Mouse (Mus musculus): ENCODE data around the gene Zfp319.

Gene Zfp319

GRCm38 (mm10) chr8:95351461-95351860 lies 19.7 kb upstream of the Zfp319 start:
- no peak for DNase-seq (ENCODE audit: low spot score)

GRCm38 (mm10) chr8:95348811-95349630 lies 17.3 kb upstream of the Zfp319 start:
- DNase-seq (ENCODE audit: low spot score), result peak; percentile 73

DNA sequence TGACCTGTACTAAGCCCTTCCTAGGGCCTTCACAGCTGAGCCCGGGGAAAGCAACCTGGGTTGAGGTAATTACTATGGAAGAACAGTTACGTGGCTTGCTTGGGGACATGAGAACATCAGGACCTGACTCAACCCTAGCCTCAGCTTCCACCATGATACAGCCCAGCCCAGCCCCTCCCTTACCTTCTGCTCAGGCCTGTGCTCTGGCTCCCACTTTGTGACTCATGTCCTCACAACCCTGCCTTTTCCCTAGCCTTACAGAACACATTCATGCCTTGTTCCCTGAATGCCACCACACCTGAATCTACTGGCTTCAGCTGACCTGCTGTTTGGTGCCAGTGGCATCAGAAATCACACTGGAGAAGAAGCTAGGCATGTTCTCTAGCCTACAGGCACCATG lies 16.6 kb upstream of the Zfp319 start:
- no peak for DNase-seq (ENCODE audit: low spot score)

- peak; percentile 75 for DNase-seq (ENCODE audit: low spot score)
Observed at GRCm38 (mm10) chr8:95346643-95347545, 15.1 kb upstream of the Zfp319 start.

- no peak for DNase-seq (ENCODE audit: low spot score)
Observed at GRCm38 (mm10) chr8:95344668-95345067, 12.9 kb upstream of the Zfp319 start.

- no peak for DNase-seq (ENCODE audit: low spot score)
Observed at GRCm38 (mm10) chr8:95341721-95342120, 10.0 kb upstream of the Zfp319 start.

DNA sequence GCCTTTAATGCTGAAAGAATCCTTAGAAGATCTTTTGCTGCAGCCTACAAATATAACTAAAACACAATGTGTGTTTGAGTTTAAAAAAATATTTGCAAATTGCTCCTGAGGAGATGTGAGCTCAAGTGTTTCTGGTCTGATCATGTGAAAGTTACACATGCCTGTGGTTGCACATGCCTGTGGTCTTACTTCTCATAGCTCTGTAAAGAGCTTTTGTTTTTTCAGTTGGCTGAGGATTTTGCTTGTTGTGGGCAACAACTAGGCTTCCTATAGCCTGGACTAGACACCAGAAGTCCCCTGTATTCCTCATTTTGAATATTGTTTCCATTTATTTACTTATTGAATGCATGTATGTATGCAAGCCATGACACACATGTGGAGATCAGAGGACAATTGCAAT lies 4.6 kb upstream of the Zfp319 start:
- no peak for DNase-seq (ENCODE audit: low spot score)

- DNase-seq (ENCODE audit: low spot score), result no peak
Observed at GRCm38 (mm10) chr8:95335706-95336105, 4.0 kb upstream of the Zfp319 start.

- DNase-seq (ENCODE audit: low spot score), result no peak
Observed at GRCm38 (mm10) chr8:95332437-95333199, 868 bp upstream of the Zfp319 start.

- DNase-seq (ENCODE audit: low spot score), result peak; percentile 61
Observed at GRCm38 (mm10) chr8:95331156-95331719, 512 bp downstream of the Zfp319 start.

DNA sequence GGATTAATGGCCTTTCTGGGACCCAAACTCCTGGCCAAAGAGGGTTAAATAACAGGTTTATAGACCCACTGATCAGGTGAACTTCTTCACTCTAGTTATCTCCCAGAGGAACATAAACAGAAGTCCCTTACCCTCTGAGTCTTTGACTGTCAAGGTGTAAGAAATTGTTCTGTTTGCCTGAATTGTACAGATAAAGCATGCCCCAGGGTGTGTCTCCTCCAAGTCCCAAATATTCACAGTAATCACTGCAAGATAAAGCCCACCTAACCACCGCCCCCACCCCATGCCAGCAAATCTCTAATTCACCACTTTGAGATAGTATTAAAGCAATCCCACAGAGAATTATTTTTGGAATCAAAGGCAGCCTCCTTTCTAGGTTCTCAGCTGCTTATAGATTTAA lies 1.4 kb downstream of the Zfp319 start:
- DNase-seq (ENCODE audit: low spot score), result no peak

DNA sequence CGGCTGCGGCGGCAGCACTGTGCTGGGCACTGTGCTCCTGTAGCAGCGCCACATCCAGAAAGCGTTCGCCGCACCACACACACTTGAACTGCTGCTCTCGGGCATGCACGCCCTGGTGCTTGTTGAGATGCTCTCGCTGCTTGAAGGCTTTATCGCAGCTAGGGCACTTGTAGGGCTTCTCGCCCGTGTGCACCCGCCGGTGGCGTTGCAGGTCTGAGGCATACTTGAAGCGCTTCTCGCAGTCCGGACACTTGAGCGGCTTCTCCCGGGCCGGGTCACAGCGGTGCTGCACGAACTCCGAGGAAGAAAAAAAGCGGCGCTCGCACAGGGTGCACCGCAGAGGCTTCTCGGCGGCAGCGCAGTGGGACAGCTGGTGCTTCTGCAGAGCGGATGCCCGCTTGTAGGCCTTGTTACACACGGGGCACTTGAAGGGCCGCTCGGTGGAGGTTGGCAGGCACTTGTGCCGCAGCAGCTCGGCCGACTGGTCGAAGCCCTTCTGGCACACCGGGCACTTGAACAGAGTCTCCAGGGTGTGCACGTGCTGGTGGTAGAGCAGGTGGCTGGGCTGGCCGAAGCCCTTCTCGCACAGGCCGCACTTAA lies 3.8 kb downstream of the Zfp319 start:
- no peak for DNase-seq (ENCODE audit: low spot score)

- DNase-seq (ENCODE audit: low spot score), result no peak
Observed at GRCm38 (mm10) chr8:95326822-95327221, 4.9 kb downstream of the Zfp319 start.

DNA sequence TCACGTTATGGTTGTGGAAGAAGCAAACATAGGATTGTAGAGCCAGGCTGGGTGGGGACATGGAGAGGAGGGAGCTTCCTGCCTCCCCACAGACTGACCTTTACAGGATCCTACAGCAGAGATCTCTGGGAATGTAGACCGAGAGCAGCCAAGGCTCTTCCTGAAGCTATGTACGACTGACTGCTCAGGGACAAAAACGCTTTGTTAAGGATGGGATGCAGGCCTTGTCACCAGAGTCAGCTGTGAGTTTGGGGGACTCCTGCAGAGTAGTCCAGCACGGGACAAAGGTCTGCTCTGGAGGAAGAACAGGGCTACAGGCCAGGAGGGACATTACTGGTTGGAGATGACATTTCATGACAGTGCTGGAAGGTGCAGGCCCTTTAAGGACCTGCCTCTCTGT lies 7.1 kb downstream of the Zfp319 start:
- no peak for DNase-seq (ENCODE audit: low spot score)

DNA sequence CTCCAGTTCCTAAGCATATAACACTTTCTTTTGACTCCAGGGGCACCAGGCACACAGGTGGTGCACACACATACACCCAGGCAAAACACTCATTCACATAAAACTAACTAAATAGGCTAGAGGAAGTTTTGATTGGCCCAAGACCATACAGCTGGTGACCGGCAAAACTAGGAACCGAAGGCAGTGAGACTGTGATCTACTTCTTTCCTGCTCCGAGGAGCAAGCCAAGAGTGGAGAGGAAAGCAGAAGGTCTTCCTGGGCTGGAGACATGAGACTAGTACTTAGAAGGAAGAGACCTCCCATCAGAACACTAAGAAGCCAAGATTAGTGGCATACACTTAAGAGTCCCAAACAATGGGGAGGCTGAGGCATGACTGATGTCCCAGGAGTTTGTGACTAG lies 8.5 kb downstream of the Zfp319 start:
- DNase-seq (ENCODE audit: low spot score), result no peak

GRCm38 (mm10) chr8:95320224-95321139 lies 11.3 kb downstream of the Zfp319 start:
- peak; percentile 87 for DNase-seq (ENCODE audit: low spot score)

DNA sequence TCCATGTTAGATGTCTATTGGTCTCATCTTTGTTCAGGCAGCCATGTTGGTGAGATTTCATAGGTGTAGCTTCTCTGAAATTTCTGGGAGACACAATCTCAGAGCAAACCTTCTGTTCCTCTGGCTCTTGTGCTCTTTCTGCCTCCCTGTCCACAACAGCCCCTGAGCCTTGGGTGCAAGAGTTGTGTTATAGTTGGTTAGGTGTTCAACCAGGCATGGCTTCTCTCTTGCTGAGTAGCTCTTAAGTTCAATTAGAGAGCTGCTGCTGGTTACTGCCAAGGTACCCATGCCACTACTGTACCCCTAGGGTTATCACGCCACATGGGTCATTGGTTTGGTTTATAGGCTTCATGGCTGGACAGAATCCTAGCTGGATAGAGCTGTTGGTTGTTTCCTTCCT lies 16.4 kb downstream of the Zfp319 start:
- DNase-seq (ENCODE audit: low spot score), result no peak

- no peak for DNase-seq (ENCODE audit: low spot score)
Observed at GRCm38 (mm10) chr8:95314707-95315106, 17.0 kb downstream of the Zfp319 start.

DNA sequence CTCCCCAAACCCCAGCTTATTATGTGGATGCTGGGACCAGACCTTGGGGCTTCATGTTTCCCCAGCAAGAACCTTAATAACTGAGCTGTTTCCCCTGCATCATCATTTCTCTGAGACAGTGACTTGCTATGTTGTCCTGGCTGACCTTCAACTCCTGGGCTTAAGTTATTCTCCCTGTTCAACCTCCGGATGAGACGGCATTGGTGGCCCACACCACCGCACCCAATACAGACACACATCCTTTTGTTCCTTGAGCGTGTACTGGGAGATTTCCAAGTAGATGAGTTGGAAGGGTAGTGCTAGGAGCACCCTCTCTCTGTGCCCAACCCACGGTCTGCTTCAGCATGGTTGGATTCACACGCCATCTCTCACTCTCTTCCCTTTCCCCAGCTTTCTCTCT lies 17.9 kb downstream of the Zfp319 start:
- DNase-seq (ENCODE audit: low spot score), result no peak

DNA sequence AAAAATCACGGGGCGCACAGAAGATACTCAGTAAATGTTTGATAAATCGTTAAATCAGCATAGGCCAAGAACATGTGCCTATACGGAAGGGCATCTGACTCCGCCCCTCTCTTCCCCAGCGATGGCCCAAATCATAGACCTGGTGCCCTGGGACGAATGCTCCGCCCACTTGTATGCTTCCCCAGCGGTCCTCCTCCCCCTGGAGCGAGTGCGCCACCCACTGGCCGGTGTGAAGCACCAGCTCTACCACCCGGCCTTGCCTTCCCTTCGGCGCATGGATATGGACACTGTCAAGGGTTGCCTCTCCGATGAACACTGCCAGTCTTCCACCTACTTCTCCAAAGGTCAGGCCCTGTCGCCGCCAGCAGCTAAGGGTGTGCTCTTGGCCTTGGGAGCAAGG lies 18.9 kb downstream of the Zfp319 start:
- no peak for DNase-seq (ENCODE audit: low spot score)
